Mouse (Mus musculus): ENCODE measurements around the gene Prkcb.

- TF ChIP-seq POLR2A (IDR thresholded peaks at IDR 0.05; ENCODE audit: extremely low read depth, insufficient read depth, low read length) (no peak), CTCF (IDR thresholded peaks at IDR 0.05; ENCODE audit: extremely low read depth, insufficient read depth, low read length) (no peak)
These were observed 144.8 kb downstream of the Prkcb start for GRCm38 (mm10) chr7:122433377-122433776.

Data from cortical plate, adult 2 months (tissue).